Mouse (Mus musculus): ENCODE results near the gene Egfr. TPM values are rescaled to one million over a fixed set of nuclear protein-coding genes. Genes with fewer than 3 reads are reported as not detected.
A peak's percentile ranks its signal among the peaks of the same experiment; 100 is the strongest.

Egfr gene
- total RNA-seq, 2 experiments from 2014 or later = 14.2 to 15.2 TPM

DNA sequence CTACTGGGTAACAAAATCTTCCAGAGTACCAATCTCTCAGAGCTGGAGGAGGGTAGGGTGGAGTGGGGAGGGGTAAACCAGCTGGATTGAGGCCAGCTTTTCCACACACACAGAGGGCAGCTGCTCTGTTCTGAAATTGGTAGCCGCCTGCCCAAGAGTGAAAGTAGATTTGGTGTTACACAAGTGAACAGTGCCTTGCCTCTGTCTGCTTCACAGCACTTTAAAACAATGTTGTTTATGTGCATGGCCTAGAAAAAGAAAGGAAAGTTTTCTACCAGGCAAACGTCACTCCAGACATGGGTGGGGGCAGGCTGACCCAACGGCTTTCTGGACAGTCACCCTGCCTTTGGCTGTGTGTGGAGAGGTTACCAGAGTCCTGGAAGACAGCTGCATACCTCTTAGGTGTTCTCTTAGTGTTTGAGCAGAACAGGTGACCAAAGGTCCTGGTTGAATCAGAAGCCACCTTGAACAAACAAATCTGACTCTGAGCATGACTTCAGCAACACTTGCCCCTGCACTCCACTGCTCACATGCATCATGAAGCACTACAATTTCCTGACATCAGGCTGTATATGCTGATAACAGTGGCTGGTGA, 17.8 kb downstream of the Egfr start:
- no peak for DNase-seq (ENCODE audit: low spot score in 2 of 2)
- intact Hi-C loops (cut with DNase I) = no loop called here

DNA sequence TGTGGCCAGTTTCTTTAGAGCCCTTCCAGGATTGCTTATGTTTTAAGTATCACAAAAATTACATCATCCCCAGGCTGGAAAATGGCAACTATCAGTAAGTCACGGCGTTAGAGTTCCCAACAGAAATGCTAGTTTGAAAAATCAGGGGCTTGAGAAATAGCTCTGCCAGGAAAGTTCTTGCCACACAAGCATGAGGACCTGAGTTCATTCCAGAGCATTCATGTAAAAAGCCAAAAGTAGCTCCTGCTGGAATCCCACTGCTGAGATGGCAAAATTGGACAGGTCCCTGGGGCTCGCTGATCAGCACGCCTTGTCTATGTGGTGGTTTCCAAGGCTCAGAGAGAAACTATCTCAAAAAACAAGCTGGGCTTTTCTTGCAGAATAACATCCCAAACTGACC, 19.0 kb downstream of the Egfr start:
- intact Hi-C loops (cut with DNase I) = no loop called here
- DNase-seq (ENCODE audit: low spot score in 2 of 2) = no peak

DNA sequence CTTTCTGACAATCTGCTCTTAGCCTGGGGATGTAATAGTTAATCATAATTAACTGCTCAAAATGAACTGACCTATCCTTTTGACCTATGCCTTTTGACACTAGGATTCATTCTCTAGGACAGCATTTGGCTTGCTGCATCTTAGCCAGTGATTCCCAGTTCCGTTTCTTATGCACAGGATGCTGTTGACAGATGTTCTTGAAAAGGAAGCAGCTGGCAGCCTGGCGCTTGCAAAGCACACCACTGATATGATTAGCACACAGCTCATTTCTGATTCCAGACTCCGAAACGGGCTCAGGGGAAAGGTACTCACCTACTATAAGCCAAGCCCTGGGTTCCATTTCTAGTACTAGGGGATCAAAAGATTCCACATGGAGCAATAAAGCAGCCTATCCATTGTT, 20.7 kb downstream of the Egfr start:
- intact Hi-C loops (cut with DNase I) = no loop called here
- DNase-seq (ENCODE audit: low spot score in 2 of 2) = no peak

DNA sequence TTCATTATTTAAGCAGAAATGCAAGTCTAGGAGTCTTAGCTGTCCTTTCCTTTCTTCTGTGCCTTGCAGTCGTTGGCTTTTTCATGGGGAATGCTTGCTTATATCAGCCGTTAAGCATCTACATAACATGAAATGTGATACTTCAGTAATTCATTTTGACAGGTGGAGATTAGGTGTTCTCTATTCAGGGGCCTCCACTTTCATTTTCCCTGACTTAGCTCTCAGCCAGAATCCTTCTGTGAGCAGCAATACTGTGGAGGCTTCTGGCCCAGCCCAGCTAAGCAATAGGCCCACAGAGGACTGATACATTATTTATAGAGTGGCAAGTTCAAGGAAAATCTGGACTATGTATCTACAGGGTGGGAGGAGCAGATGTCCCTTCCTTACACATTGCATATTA, 25.0 kb downstream of the Egfr start:
- intact Hi-C loops (cut with DNase I) = no loop called here
- DNase-seq (ENCODE audit: low spot score in 2 of 2) = no peak

DNA sequence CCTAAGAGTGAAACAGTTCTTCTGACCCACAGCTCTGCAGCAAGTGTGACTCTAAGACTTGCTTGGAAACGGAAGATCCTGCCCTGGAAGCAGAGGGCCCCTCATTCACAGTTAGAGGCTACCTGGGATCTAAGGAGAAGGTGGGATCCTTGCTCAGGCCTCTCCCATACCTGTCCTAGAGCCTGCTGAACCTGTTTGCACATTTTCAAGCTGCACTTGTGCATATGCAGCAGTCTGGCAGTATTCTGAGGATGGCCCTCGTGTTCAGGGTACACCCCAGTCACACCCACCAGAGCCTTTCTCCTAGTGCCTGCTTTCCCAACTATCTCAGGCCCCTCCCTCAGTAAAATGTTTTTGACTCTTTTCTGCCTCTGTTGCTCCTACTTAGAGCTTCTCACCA, 29.6 kb downstream of the Egfr start:
- DNase-seq (ENCODE audit: low spot score in 2 of 2) = no peak
- intact Hi-C loops (cut with DNase I) = no loop called here

DNA sequence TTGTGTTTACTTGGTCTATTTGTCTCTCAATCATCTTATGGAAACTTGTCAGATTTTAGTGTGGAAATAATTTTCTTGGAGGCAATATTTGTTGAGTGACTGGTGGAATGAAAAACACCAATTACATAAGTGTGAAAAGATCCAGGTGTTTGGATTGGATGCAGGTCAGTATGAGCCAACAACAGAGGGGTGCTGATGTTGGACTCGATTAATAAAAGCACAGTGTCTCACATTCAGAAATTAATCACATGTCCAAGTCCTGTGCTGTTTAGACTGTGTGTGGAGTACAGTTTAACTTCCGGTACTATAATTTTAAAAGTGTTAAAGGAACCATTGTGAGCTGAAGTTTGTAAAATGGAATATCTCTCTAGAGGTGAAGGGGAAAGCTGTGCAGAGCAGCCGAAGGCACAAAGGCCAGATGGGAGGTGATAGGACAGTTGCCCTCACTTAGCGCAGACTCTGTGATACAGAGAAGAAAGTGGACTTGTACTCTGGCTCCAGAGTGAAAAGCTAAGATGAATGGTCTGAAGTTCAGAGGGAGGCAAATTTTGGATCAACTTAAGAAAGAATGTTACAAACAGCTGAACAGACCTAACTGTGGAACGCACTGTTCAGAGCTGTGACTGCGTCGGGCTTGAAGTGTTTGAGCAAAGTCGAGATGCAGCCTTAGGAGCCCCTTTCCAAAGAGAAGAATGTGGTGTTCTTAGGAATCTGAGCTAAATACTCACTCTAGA, 32.1 kb downstream of the Egfr start:
- intact Hi-C loops (cut with DNase I) = no loop called here

DNA sequence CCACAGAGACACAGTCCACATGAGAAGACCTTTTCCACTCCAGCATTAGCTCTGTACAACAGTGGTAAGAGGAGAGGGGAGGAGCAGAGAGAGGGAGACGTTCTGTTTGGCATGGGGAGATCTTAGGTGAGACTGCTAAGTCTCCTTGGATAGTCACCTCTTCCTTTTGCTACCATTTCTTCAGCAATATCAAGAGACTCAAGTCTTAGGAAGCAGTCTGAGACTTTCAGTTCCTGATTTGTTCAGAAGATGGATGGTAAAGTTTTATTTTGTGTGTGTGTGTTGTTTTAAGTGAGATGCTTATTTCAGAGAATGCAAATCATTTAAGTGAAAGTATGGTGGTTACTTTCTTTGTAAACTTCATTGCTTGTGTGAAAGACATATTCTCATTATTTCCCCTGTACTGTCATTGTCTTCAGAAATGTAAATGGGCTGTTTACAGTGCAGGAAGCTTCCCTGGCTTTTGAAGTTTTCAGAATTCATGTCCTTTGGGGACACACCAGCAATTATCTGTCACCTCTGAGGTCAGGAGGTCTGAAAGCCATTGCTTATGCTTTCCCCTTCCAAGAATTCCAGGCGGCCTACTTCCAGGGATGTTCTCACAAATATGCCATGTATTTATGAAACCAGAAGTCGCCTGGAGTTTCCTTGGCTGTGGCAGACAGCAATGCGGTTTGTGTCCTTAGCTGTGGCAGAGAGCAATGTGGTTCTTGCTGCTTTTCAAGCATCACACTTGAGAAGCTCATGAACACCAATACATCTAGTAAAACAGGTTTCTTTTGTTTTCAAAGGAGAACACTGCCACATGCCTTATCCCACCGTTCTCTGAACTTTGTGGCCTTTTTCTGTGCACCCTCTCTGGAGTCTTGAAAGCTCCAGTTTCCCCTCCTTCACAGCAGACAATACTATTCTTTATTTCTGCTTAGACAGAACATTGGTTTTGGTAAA, 40.9 kb downstream of the Egfr start:
- intact Hi-C loops (cut with DNase I) = no loop called here
- no peak for DNase-seq (ENCODE audit: low spot score in 2 of 2)

More for the DNA sequence above, 32.1 kb downstream of the Egfr start:
- DNase-seq (ENCODE audit: low spot score in 2 of 2) = no peak

DNA sequence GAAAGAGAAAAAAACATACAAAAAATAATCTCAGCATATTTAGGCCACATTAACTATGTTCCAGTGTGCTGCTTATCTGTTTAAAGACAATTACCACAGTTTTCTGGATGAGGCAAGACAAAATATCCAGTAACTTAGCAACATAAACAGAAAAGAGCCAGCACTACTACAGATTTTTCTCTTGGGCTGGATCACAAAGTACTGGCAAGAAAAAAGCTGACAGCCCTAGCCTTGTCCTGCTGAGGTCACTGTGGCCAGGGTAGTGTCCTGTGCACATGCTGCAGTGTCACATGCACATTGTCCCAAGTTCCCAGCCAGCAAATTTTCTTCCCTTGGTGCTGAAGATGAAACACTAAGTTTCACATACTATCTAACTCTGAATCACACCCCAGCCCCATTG, 43.0 kb downstream of the Egfr start:
- intact Hi-C loops (cut with DNase I) = no loop called here
- no peak for DNase-seq (ENCODE audit: low spot score in 2 of 2)

DNA sequence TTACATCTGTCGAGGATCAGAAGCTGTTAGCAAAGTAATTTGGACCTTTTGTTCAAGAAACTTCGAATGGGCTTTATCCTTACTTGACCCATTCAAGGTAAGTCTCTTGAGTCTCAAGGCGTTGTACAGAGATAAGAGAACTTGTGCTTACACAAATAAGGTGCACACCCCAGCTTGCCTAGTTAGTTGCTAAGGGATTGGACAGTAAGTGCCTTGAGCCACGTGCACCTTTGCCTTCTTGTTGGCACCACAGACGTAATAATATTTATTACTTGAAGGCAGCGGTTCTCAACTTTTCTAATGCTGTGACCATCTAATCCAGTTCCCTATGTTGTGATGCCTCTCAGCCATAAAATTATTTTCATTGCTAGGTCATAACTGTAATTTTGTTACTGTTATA, 43.5 kb downstream of the Egfr start:
- intact Hi-C loops (cut with DNase I) = no loop called here

DNA sequence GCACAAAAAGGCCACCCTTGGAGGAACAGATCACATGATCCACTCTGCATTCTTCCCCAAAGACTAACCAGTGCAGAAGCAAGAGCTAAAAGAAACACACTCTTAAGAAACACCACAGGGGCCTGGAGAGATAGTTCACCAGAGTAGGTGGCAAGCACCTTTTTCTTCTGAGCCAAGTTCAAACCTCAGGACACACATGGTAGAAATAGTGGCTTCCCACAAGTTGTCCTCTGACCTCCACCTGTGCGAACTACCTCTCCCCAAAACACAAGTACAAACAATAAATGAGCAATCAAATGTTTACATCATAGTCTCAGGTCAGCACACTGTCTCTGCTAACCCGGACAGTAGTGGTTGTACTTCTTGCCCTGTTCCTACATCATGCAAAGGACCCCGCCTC, 45.5 kb downstream of the Egfr start:
- intact Hi-C loops (cut with DNase I) = no loop called here
- no peak for DNase-seq (ENCODE audit: low spot score in 2 of 2)

More for the DNA sequence above, 43.5 kb downstream of the Egfr start:
- no peak for DNase-seq (ENCODE audit: low spot score in 2 of 2)

DNA sequence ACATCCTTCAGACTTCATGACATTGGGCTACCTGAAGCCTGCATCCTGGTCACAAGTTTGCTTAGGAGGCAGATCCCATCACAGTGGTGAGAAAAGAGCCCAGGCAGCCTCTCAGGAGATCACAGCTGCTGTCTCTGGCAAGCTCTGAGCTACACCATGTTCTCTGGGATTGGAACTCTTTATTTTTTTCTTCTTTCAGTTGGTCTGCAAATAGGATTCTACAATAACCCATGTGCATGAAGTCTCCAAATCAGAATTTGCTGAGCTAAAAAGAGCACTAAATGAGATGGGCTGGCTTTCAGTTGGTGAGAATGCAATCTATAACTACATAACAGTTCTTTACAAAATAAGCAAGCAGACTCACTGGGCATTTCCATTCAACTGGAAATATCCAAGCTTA, 46.1 kb downstream of the Egfr start:
- intact Hi-C loops (cut with DNase I) = no loop called here
- peak; percentile 53 to 69 for DNase-seq (ENCODE audit: low spot score in 2 of 2)

DNA sequence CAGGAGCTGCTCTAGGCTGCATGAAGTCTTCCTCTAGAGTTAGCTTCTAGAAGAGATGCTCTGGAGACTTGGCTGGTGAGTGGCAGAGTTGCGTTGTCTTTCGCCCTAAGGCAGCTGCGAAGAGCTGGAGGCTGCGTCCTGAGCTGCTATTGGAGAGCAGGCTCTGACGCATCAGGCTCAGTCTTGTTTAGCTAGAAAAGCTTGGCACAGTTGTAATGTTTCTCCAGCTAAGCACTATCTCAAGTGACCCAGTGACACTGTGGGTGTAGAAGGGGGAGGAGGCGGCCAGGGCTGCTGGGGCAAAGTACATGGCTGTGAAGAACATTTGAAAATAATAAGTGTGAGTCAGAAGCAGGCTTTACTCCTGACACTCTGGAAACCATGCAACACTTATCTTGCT, 48.5 kb downstream of the Egfr start:
- DNase-seq (ENCODE audit: low spot score in 2 of 2) = no peak
- intact Hi-C loops (cut with DNase I) = no loop called here

DNA sequence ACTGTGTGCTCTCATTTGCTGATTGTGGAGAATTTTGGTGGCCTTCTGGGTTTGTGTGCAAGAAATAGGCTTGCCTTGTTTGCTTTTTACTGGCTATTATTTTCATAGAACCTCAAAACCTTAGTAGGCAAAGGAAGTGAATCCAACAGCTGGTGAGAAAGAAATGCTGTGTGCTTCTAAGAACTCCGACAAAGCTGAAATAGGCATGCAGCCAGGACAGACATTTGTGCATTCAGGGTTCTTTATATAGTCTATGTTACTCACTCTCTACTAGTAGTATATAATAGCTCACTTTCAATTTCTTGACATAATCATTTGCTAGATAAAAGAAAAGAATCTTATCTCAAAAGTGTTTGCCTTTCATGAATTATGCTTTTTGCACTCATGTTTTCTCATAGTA, 50.7 kb downstream of the Egfr start:
- peak; percentile 59 to 74 for DNase-seq (ENCODE audit: low spot score in 2 of 2)
- intact Hi-C loops (cut with DNase I) = no loop called here

DNA sequence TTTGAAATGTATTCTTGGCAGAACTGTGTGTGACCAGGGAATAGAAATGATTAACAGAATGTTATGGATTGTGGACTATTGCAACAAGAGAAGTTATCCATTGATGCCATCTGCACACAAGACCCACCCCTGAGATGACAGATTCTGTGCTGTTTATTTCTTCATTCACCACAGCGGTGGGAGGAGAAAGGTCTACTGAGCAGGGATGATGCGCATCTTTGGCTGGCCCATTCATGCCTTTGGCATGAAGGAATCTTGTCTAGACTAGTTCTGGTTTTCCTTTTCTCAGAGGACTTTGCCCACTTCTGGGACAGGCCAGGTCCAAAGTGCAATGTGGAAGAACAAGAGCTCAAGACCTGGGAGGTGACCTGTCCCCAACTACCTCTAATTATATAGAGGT, 52.0 kb downstream of the Egfr start:
- intact Hi-C loops (cut with DNase I) = no loop called here
- DNase-seq (ENCODE audit: low spot score in 2 of 2) = no peak

DNA sequence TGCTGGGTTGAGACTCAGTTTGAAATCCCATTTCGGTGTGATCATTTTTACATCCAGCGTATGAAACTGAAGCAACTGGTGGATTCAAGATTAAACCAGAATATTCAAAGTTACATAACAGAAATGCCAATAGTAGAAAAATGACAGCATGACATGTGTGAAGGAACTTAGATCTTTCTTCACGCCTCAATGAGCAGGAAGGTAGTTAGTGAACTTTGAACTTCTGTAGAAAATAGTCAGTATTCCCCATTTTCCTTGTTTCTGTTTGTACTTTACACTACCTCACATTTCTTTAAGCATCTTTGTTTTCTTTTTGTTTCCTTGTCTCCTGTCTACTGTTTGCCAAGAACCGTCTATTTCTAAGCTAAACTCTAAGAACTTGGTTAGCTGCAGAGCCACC, 53.9 kb downstream of the Egfr start:
- intact Hi-C loops (cut with DNase I) = no loop called here
- DNase-seq (ENCODE audit: low spot score in 2 of 2) = no peak

DNA sequence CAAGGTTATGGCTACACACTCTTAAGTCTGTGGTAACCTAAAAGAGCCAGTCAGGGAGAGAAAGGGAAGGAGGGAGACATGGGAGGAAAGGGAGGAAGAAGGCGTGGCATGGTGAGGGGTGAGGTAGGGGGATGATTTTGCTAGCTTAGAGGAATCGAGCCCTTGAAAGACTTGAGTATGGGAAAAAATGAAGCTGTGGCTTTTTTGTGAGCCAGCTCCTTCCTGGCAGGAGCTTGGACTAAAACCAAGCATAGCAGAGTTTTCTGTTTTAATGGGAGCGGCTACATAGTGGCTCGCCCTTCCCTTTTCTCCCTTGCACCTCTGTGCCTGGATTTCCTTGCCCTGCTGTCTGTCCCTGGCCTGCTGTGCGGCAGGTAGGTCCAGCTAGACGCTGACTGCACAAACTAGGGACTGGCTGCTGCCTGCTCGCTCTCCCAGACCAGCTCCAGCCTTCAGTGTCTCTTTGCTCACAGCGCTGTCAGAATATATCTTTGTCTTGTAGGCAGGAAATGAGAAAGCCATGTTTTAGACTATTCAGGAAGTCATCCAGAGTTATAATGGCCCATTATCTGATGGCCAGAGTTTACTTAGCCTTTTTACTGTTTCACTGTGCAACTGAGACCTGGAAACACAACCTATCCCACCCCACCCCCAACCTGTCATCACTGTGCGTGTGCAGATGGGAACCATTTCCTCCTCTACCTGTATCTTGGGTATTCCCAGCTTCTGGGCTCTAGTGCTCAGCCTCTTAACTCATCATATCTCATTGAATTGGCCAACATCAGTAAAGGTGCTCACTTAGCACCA, 57.4 kb downstream of the Egfr start:
- intact Hi-C loops (cut with DNase I) = no loop called here
- DNase-seq (ENCODE audit: low spot score in 2 of 2) = no peak

DNA sequence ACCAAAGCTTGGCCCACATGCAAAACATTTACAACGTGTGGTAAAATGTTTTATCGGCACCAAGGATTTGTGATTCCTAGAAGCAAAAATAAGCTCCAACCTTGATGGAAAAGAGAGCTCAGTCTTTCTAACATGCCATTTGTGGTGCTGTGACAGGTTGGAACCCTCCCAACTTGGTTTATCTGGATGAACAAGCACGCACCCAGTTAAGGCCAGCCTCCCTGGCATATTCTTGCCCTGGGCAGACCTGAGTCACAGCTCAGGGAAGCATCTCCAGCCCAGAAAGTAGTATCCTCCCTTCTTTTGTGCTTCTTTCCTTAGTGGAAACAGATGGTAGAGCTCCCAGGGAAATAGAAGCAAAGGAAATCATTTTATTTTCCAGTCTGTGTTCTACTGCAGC, 58.1 kb downstream of the Egfr start:
- no peak for DNase-seq (ENCODE audit: low spot score in 2 of 2)
- intact Hi-C loops (cut with DNase I) = no loop called here

DNA sequence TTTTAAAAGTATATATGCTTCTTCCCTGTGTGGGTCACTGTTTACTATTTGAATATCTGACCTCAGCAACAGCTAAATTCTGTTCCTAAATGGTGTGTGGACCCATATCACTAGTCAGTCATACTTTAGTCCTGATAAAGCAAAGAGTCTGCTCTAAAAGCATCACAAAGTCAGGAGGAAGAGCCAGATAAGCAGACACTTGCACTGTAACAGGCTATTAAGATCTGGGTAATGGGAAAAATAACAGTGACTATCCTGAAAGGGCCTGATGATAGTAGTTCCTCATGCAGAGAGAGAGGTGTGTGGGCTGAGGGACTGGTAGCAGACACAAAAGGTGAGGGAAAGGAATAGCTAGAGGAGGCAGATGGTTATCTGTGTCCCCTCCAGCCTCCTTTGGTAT, 61.3 kb downstream of the Egfr start:
- DNase-seq (ENCODE audit: low spot score in 2 of 2) = no peak
- intact Hi-C loops (cut with DNase I) = no loop called here

DNA sequence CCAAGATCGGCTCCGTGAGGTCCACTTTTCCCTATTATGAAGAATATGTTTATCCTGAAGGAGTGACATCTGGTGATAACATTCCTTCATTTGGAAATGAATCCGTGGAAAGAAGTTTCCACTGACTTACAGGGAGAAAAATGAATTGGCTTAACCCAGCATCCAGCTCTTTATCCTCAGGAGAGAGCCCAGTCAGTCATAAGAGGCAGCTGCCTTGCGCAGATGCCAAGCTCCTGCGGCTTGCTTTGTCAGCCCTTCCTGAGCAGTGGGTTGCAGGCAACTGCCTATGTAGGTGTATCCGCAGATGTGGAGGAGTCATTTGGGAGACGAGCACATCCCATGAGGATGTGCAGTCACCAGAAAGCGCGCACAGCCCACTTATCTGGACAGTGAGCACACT, 64.4 kb downstream of the Egfr start:
- no peak for DNase-seq (ENCODE audit: low spot score in 2 of 2)
- intact Hi-C loops (cut with DNase I) = no loop called here

Measured in left cerebral cortex, postnatal 14 days (tissue).